In genomic region chr11:116104006-116104646, GRCm38 (mm10) we compare ENCODE assay signal across 8 mouse cellular contexts. TPM values are rescaled to one million over a fixed set of nuclear protein-coding genes. Genes with fewer than 3 reads are reported as not detected.
A peak's percentile ranks its signal among the peaks of the same experiment; 100 is the strongest.
DNase-seq lines count a peak whose midpoint lies in the region; ATAC-seq lines count a peak whose summit lies in the region.

No protein-coding gene starts in this region.

- H3K27ac ChIP-seq in hindbrain, embryonic 15.5 days (replicated peaks): peak overlapping the region; percentile 67
- peak overlapping the region; percentile 16; the same call in 1 of the 2 replicates for H3K27ac ChIP-seq in liver, embryonic 11.5 days (ENCODE audit: low read depth, low read length)

- no peak overlapping the region for H3K4me3 ChIP-seq in hindbrain, embryonic 15.5 days
- H3K4me3 ChIP-seq in liver, embryonic 11.5 days (ENCODE audit: low read depth, low read length): no peak overlapping the region

- no peaks in the 10 kb centered on the region for H3K9me3 ChIP-seq in hindbrain, embryonic 15.5 days
- H3K9me3 ChIP-seq in liver, embryonic 11.5 days (ENCODE audit: control insufficient read depth, low read length): no peaks in the 10 kb centered on the region

- no peak overlapping the region for H3K4me2 ChIP-seq in hindbrain, embryonic 15.5 days
- no peak overlapping the region for H3K4me2 ChIP-seq in liver, embryonic 11.5 days

- peaks cover 31% of the 10 kb centered on the region for H3K27me3 ChIP-seq in hindbrain, embryonic 15.5 days
- peaks cover 29% of the 10 kb centered on the region for H3K27me3 ChIP-seq in liver, embryonic 11.5 days (replicated peaks; ENCODE audit: control insufficient read depth, insufficient read depth, low read length)

- peak; percentile 91 for DNase-seq in 3T3-L1 (ENCODE audit: low read depth, low spot score)
- DNase-seq in R1 (ENCODE audit: low read depth, low spot score): peak; percentile 84
- peak; percentile 75 for DNase-seq in gastrocnemius, adult 18-20 months (ENCODE audit: low spot score)
- no peak for DNase-seq in liver, embryonic 11.5 days (ENCODE audit: low spot score)
- DNase-seq in retina, embryonic 14.5 days (ENCODE audit: low spot score): peak; percentile 49
- DNase-seq in layer of hippocampus, adult 8-10 months (ENCODE audit: low spot score in 2 of 2): no peak
- DNase-seq in layer of hippocampus, adult 18-20 months (ENCODE audit: low spot score in 2 of 2): no peak

- H3K9ac ChIP-seq in hindbrain, embryonic 15.5 days: no peak overlapping the region
- no peak overlapping the region for H3K9ac ChIP-seq in liver, embryonic 11.5 days (ENCODE audit: low read depth, low read length)

- peak; percentile 39; the same call in 1 of the 2 replicates for ATAC-seq in hindbrain, embryonic 15.5 days (ENCODE audit: low FRiP score, low read depth)
- 0 out of 2 replicates have a peak, but pooled peaks have one; percentile 16 for ATAC-seq in liver, embryonic 11.5 days (replicated peaks; ENCODE audit: low FRiP score)

- WGBS in hindbrain, embryonic 15.5 days: 37% methylated on average over 14 of the region's 14 CpGs
- 46% methylated on average over 14 of the region's 14 CpGs for WGBS in liver, embryonic 11.5 days

- no peaks in the 10 kb centered on the region for H3K36me3 ChIP-seq in hindbrain, embryonic 15.5 days
- no peaks in the 10 kb centered on the region for H3K36me3 ChIP-seq in liver, embryonic 11.5 days (ENCODE audit: control insufficient read depth, insufficient read depth, low read length)

- peaks cover 42% of the 10 kb centered on the region for H3K4me1 ChIP-seq in hindbrain, embryonic 15.5 days (replicated peaks)
- peaks cover 65% of the 10 kb centered on the region for H3K4me1 ChIP-seq in liver, embryonic 11.5 days (replicated peaks; ENCODE audit: control insufficient read depth, insufficient read depth, low read length)

RNA-seq across cellular contexts. Expression of gene Wbp2, which starts 17.3 kb away (rescaled TPM):
- 10 to 100 TPM; 91.4 to 92.8 TPM for total RNA-seq in gastrocnemius, adult 18-20 months (2021)
- 149 and 196 TPM in 2 replicates for polyA plus RNA-seq in hindbrain, embryonic 15.5 days (2015; fragmentation: Nextera tagmentation; extraction: Ambion mirVana)
- polyA plus RNA-seq in liver, embryonic 11.5 days (2014; fragmentation: Nextera tagmentation; extraction: Ambion mirVana): 98.8 and 105 TPM in 2 replicates
- total RNA-seq in layer of hippocampus, adult 8-10 months (2022): 100 to 1,000 TPM; 387 to 440 (median 429) TPM
- total RNA-seq in layer of hippocampus, adult 18-20 months (2021): 100 to 1,000 TPM; 450 to 480 TPM

RNA-seq across cellular contexts. Expression of gene Trim47, which starts 22.9 kb away (rescaled TPM):
- 1 to 10 TPM; 8.1 to 9.6 TPM for total RNA-seq in gastrocnemius, adult 18-20 months (2021)
- polyA plus RNA-seq in hindbrain, embryonic 15.5 days (2015; fragmentation: Nextera tagmentation; extraction: Ambion mirVana): 10.9 and 11.6 TPM in 2 replicates
- 6.3 and 6.6 TPM in 2 replicates for polyA plus RNA-seq in liver, embryonic 11.5 days (2014; fragmentation: Nextera tagmentation; extraction: Ambion mirVana)
- 10 to 100 TPM in 1 of 4 experiments, 1 to 10 TPM in 3; 5.0 to 13.0 (median 8.2) TPM for total RNA-seq in layer of hippocampus, adult 8-10 months (2022)
- total RNA-seq in layer of hippocampus, adult 18-20 months (2021): 1 to 10 TPM; 4.8 to 6.2 TPM

RNA-seq across cellular contexts. Expression of gene Unc13d, which starts 26.4 kb away (rescaled TPM):
- under 1 TPM; 0.23 to 0.88 TPM for total RNA-seq in gastrocnemius, adult 18-20 months (2021)
- 1.0 and 1.6 TPM in 2 replicates for polyA plus RNA-seq in hindbrain, embryonic 15.5 days (2015; fragmentation: Nextera tagmentation; extraction: Ambion mirVana)
- polyA plus RNA-seq in liver, embryonic 11.5 days (2014; fragmentation: Nextera tagmentation; extraction: Ambion mirVana): 44.8 and 45.3 TPM in 2 replicates
- total RNA-seq in layer of hippocampus, adult 8-10 months (2022): 1 to 10 TPM; 1.5 to 3.6 (median 2.3) TPM
- total RNA-seq in layer of hippocampus, adult 18-20 months (2021): 1 to 10 TPM; 1.6 to 3.0 TPM

RNA-seq across cellular contexts. Expression of gene Trim65, which starts 26.8 kb away (rescaled TPM):
- total RNA-seq in gastrocnemius, adult 18-20 months (2021): 1 to 10 TPM; 4.2 to 4.6 TPM
- polyA plus RNA-seq in hindbrain, embryonic 15.5 days (2015; fragmentation: Nextera tagmentation; extraction: Ambion mirVana): 3.0 and 4.0 TPM in 2 replicates
- polyA plus RNA-seq in liver, embryonic 11.5 days (2014; fragmentation: Nextera tagmentation; extraction: Ambion mirVana): 3.1 and 3.5 TPM in 2 replicates
- 1 to 10 TPM; 7.2 to 10.0 (median 7.9) TPM for total RNA-seq in layer of hippocampus, adult 8-10 months (2022)
- total RNA-seq in layer of hippocampus, adult 18-20 months (2021): 1 to 10 TPM; 6.7 to 8.3 TPM

RNA-seq across cellular contexts. Expression of gene Mrpl38, which starts 34.5 kb away (rescaled TPM):
- 10 to 100 TPM; 48.4 to 52.9 TPM for total RNA-seq in gastrocnemius, adult 18-20 months (2021)
- polyA plus RNA-seq in hindbrain, embryonic 15.5 days (2015; fragmentation: Nextera tagmentation; extraction: Ambion mirVana): 86.2 and 89.0 TPM in 2 replicates
- polyA plus RNA-seq in liver, embryonic 11.5 days (2014; fragmentation: Nextera tagmentation; extraction: Ambion mirVana): 121 and 126 TPM in 2 replicates
- 10 to 100 TPM; 56.1 to 66.6 (median 62.8) TPM for total RNA-seq in layer of hippocampus, adult 8-10 months (2022)
- total RNA-seq in layer of hippocampus, adult 18-20 months (2021): 10 to 100 TPM; 60.2 to 61.2 TPM

Comparison
In these comparisons a context has a peak if more than half of its experiments do, and no peak if none do; other contexts are left out.
1. DNase-seq: peak in 3T3-L1 (single experiment), R1 (single experiment), gastrocnemius, adult 18-20 months (single experiment) and retina, embryonic 14.5 days (single experiment); none in liver, embryonic 11.5 days (single experiment), layer of hippocampus, adult 8-10 months (0 of 2) and layer of hippocampus, adult 18-20 months (0 of 2).
2. RNA of gene Wbp2, which starts 17.3 kb away (total RNA-seq): 450 to 480 TPM in layer of hippocampus, adult 18-20 months and 387 to 440 TPM in layer of hippocampus, adult 8-10 months; 91.4 to 92.8 TPM in gastrocnemius, adult 18-20 months; every median in the first group is over 4 times any median in the second.